Mouse (Mus musculus) layer of hippocampus, adult 9-11 months (tissue): ENCODE results near the gene P3h2.

Experiments used
- DNase-seq: peaks from one replicate; pipeline ENCODE4 v3.0.0; 2022

Gene P3h2

DNA sequence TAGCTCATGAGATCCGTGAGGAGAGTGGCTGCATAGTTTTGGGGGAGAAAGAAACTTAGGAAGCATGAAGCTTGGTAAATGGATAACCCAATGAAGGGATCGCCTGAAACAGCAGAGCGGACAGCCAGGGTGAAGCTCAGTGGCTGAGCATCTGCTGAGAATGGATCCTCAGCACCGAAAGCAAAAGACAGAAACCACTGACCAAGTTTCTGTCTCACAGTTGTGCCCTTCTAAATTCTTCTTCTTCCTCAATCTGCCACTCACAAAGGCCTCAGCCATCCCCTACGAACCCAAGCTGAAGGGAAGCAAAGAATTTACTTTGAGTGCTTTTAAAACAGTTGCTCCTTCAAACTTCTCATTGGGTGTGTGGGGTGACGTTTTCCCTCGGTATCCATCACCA lies 134.3 kb downstream of the P3h2 start:
- no peak for DNase-seq

DNA sequence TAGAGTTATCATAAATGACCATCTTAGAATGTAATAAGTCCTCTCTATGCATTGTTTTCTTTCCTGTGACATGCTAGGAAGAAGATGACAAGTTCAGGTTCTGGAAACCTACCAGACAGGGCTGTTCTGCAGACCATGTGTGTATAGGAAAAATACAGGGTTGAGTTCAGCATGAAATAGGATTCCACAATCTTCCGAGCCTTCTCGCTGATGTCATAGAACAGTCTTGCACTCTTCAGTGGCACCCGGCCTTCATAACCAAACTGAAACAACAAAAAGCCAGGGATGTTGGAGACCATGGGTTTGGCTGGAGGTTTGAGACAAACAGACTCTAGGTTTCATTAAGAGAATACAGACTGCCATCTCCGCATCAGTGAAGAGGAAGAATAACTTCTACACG lies 134.9 kb downstream of the P3h2 start:
- no peak for DNase-seq

DNA sequence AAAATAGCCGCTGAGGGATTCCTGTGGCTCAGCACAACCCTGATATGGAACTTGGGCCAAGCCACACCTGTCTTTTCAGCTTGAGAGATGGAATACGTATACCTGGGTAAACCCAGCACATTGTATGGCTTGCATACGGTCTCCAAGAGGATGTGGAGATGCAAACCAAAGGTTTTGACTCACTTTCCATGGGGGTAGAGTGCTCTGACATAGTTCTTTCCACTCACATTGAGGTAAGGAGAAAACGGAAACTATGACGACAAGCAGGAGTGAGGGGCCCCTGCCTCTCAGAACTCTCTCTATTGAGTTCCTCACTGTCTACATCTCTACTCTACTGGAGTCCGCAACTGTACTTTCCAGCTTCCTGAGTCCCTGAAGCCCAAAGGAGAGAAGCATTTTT lies 135.4 kb downstream of the P3h2 start:
- DNase-seq = no peak

DNA sequence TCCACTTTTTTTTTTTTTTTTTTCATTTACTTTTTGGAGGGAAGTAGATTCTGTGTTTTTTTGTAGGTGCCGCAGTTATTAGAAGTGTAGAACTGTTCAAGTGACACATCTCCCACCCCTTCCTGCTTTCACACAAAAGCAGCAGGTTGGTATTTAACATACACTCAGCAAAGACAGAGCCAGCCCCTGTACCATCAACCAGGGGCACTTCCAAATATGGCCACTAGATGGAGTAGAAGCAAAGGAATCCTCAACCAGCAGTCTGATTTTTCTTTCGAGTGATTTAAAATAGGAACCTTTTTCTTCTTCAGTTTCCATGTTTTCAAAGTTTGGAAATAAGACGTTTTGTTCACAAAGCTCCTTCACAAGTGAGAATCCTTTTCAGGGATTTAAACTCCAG lies 138.3 kb downstream of the P3h2 start:
- peak; percentile 59 for DNase-seq

DNA sequence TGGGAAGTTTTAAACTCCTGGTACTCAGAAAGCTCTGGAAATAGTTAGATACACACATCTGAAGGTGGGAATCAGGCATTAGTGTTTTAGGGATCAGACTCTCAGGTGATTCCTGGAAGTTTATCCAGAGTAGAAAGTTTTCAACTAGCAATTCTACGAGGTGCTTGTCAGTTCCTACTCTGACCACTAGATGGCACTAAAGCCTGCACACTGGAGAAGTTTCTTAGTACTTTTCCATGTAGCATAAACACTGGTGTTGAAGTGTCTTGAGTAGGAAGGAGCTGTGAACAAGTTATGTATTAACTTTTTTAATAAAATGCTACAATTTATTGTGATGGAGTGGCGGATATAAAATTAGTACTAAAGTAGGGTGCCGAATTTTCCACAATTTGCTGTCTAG lies 141.7 kb downstream of the P3h2 start:
- no peak for DNase-seq

DNA sequence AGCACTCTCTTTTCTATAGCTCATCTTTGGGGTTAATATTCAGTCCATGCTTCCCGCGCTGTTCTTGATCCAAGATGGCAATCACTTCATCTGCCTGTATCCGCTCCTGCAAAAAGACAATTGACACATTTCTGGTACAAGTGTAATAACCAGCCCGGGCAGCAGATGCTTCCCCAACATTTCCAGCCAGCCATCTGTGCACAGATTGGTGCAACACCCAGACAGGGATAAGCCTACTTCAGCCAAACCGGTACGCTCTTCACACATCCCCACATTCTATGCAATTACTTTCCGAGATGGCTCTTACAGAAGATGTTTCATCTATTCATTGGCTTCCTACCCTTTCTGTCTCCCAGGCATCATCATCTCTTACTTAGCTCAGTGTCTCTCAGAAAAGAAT lies 145.2 kb downstream of the P3h2 start:
- DNase-seq = peak; percentile 82

DNA sequence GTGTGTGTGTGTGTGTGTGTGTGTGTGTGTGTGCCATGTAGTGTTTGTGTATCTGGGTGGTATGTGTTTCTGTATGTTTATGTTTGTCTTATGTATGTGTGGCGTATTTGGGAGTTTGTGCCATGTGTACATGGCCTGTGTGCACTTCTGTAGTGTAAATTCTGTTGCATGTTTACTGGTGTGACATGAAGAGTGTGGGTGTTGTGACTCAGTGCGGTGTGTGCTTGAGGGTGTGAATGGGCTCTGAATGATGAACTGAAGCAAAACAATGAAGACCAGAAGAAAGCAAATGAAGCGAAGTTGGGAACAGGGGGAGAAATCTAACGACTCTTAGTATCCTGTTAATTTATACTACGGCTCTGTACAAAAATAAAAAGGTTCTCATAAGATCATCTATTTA lies 145.7 kb downstream of the P3h2 start:
- no peak for DNase-seq

DNA sequence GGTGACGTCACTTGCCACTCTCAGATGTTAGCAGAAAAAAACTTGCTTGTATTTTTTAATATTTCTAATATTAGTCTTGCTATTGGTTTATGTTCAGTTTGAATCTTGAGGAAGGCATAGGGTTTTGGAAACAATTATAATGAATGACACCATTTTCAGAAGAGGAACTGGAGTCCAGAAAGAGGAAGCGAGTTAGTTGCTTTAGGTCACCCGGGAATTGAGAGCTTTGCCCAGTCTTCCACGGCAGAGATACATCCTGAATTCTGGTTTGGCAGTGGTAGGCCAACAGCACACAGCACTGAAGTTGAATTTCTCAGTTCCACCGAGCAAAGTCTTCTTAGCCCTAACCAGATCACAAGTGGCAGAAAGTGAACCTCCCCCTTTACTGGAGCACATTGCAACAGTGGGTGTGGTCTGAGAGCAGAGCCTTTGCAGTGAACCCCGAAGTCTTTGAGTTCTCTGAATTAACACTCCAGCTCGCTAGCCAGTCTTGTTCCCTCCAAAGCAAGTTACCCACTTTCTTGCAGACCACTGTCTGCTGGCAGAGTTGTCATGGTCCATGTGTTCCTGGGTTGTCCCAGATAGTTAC lies 146.8 kb downstream of the P3h2 start:
- peak; percentile 30 for DNase-seq

DNA sequence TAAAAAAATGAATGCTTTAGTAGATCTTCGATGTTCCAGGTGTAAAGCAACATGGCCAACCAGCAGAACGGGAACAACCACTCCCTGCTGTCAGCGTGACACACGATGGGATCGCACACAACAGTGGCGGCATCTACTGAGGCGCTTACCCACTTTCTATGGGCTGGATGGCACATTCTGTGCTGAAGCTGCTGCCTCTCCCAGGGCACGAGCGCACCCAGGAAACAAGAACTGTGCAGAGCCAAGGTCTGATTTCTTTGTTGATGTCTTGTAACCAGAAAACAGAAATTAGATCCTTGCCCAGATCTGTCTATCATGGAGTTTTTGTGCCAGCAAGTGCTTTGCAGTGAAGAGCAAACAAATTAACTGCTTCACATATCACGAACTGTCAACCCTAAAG lies 147.4 kb downstream of the P3h2 start:
- DNase-seq = no peak

DNA sequence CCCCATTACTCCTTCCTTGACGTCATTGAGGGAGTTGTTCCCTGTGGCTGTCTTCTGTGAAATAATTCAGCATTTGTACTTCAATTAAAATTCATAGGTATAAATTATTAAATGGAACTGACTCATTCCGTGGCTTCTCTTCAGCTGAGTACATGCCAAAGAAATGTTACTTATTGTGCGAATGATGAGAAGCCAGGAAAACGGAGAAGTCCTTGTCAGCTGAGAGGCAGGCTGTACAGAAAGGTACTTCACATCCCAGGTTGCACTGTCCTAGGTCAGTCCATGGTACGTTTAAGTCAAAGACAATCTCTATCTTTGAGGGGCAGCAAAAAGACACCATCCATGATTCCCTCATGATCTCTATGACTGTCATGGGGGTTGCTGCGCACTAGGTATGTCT lies 148.8 kb downstream of the P3h2 start:
- DNase-seq = no peak

DNA sequence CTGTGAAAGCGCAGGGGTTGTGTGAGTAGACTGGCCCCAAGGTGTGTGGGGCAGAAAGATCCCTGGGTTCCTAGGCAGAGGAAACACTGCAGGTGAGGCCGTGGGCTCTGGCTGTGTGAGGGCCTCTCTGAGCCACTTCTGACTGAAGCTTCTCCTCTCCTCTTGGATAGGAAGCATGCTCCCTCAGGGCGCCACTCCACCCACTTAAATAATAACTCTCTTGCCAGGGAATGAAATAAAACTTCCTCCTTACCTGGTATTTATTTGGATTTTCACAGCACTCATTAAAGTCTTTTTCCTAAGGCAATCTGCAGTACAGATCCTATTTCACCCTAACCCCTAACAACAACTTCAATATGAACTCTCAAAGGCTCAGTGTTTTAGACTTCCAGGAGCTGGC lies 151.0 kb downstream of the P3h2 start:
- DNase-seq = no peak

DNA sequence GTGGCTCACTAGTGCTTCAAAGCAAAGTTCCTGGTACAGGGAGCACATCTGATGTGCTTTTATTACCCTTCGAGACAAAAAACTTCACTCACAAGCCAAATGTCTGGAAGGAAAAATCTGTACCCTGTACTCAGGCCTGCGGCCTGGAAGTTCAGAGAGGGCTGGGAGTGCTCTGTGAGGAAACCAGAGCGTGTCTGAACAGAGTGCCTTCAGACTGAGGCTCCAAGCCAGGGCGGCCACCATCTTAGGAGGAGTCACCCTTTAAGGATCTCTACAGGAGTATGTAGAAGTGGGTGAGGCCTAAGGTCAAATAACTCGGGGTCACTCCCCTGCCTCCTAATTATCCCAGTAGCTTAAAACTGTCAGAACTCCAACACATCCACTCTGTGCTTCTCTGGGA lies 152.2 kb downstream of the P3h2 start:
- no peak for DNase-seq

DNA sequence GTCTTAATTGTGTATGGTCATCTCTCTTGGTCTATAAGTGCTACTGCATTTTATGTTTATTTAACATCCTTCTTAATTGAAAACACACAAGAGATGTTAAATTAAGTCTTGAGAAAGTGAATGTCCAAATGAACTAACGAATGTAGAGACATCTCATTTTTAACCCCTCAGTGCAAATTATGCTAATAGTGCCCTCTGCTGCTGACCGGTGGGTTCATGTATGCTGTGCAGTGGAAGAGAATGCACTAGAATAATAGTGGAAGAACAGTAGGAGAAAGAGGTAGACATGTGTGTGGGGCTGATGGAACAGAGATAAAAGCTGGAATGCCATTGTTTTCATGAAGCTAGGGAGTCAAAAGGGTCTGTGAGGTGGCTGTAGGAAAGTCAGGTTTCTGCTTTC lies 153.6 kb downstream of the P3h2 start:
- DNase-seq = no peak

DNA sequence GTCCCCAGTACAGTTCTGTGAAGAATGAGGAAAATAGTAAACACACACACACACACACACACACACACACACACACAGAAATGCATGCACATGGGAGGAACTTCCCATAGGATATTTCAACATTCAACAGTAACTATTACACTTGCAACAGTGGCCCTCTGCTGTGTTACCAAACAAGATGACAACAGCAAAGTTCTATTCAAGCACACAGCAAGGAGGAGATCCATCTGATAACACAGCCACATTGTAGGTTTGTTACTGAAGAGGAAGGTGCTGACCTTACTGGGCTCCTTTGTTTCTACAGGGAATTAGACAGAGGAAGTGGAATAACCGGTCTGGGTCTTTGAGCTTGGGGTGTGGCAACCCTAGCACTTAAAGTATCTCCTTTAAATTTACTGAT lies 157.5 kb downstream of the P3h2 start:
- DNase-seq = no peak

DNA sequence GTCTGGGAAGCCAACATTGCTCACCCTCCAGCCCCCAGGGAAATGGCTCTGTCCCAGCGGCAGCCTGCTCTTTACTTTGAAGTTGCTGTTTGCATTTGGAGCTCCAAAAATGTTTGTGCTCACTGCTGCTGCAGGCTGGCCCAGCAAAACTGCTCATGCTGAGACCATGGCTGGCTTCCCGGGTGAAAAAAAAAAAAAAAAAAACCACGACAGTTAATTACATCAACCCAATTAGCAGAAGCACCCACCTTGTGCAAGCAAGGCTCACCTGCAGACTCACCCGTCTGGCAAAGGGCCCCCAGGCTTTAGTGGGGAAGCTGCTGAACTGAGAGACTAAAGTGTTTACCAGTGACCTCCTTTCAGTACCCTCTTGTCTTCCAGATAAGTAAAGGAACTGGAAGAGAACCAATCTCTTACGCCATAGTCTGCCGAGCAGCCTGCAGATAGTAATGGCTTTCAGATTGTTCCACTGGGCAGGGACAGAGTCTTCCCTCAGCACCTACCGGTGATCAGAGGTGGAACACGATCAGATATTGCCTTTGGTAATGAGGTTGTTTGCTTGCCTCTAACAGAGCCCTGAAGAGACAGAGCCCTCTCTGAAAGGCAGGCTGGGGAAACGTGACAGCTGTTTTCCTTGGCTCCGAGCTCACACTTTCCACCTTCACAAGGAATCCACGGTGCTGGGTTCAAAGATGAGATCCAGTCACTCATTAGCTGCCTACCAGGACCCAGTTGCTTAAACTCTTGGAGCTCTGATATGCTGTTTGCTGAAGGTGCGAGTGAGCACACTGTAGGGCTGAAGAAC lies 160.2 kb downstream of the P3h2 start:
- DNase-seq = no peak

DNA sequence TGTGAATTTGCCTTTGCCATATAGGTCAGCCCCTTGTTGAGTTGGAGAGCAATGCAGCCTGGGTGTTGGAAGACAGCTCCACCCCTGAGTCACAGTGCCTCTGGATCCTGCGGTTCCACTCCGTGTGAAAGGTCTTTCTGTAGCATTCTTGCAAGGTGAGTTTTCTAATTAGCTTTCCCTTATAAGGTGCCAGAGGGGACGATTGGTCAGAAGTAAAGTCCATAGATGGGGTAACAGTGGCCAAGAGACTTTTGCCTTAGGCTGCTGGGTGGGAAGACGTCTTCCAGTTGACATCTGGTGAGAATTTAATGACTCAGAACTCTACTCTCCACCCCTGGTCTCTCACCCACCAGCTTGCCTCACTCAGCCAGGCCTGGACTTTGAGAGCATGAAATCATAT lies 163.3 kb downstream of the P3h2 start:
- DNase-seq = no peak

DNA sequence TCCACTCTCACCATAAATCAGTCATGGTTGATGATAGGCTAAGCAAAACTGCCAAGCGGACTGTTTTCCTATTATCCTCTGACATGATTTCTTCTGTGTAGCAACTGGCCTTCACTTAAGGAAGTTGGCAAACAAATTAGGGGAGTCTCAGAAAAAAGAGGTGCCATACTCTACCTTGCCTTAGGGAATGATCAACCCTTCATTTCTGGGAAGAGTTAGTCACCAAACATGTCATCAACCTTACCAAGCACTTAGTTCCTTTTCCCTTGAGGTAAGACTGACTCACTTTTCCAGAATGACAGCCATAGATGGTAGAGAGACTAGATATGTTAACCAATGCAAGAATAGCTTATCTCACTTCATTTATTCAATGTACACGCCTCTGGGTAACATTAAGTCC lies 171.4 kb downstream of the P3h2 start:
- no peak for DNase-seq

DNA sequence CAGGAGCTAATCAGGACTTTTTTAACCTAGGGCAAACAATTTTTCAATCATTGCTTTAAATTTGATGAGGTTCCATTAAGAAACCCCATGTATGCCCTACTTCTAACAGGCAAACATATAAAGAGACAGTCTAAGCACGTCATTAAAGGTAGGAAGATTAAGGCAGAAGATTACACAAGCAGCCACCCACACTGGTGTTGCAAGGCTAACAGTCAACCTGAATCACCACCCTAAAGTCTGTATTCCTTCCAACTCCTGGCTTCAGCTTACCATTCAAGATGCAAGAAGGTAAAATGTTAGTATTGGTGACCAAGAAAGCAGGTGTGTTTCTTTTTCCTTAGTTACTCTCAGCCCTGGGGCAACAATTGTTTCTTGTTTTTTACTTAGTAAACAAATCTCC lies 193.4 kb downstream of the P3h2 start:
- no peak for DNase-seq
